Mouse (Mus musculus): ENCODE data around the gene Slit3.

DNA sequence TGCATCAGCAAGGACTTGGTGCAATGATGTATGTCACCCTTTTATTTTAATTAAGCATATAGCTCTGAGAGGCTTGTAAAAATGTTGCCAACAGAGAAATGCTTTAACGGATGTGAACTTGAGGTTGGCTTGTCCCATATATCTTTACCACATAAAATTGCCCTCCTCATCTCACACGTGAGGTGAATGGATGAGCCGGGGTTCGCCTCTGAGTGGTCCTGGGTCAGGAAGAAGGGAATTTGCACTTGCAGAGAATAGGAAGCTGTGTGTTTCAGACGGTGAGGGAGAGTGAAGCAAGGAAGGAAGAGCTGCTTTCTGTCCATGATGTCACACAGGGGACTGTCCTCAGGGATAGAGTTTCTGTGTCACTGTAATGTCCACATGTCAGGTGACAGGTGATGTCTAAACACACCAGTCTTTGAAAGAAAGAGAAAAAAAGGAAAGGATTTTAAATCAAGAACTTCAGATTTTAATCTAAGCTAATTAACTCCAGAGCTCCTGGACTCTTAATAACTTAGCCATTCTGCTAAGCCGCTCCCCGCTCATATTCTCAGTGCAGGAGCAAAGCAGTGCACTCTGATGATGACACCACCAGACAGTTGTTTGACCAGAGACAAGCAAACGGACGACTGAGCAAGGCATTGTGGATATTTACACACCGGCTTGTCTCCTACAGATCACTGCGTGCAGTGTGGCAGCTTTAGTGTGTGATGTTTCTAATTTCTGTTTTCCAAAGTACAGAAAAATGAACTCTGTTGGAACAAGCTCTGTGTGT is 352.0 kb downstream of the Slit3 start:
- TF ChIP-seq CTCF (conservative IDR thresholded peaks at IDR 0.05; ENCODE audit: low read length) (no peak), NANOG (IDR thresholded peaks at IDR 0.05; ENCODE audit: borderline replicate concordance, low read length) (no peak)

Measured in E14TG2a.4 (cell line).